Mouse (Mus musculus) liver (tissue): ENCODE measurements around the gene Dnm1.

ENCODE experiments used
- DNase-seq: peaks from one replicate; pipeline ENCODE4 v3.0.0-alpha.2; 2020; ENCODE audit warnings: mixed read lengths

Dnm1 gene

DNA sequence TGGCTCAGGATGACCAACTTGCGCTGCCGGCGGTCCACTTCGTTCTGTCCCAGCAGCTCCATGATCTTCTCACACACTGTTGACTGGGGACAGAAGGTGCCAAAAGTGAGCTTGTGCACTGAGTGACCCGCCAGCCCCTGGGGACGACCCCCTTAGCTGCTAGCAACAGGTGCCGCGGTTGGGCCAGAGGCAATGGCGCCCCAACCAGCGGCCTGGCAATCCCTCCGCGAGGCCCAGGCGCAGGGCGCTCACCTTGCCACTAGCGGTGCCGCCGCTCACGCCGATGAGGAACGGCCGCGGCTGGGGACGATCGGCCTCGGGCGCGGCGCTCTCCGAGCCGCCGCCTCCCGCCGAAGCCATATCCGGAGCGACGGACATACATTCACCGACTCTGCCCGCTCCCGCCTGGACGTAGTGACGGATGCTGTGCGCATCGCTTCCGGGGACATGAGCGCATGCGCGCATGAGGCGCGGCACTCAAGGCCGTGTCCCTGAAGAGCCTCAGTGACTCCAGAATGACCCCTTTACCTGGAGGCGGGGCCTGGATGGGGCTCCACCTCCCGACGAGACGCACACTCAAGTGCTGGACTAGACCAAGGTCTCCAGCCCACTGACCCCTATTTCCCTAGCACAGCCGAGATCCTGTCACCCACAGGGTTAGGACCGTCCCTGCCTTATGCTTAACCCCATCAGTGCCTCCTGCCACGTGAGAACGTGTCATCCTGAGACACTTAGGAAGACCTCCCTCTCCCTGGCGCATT, 93.3 kb downstream of the Dnm1 start, which contains the start of gene Uck1:
Uck1 (minus strand) TSS at position 503 of the 761 bp plus-strand sequence.
- peak; percentile 95 for DNase-seq

GRCm38 (mm10) chr2:32258887-32259533, 94.1 kb downstream of the Dnm1 start:
- no peak for DNase-seq
